Mouse (Mus musculus): ENCODE results near the gene Plcd3.
A peak's percentile ranks its signal among the peaks of the same experiment; 100 is the strongest.

Gene Plcd3

DNA sequence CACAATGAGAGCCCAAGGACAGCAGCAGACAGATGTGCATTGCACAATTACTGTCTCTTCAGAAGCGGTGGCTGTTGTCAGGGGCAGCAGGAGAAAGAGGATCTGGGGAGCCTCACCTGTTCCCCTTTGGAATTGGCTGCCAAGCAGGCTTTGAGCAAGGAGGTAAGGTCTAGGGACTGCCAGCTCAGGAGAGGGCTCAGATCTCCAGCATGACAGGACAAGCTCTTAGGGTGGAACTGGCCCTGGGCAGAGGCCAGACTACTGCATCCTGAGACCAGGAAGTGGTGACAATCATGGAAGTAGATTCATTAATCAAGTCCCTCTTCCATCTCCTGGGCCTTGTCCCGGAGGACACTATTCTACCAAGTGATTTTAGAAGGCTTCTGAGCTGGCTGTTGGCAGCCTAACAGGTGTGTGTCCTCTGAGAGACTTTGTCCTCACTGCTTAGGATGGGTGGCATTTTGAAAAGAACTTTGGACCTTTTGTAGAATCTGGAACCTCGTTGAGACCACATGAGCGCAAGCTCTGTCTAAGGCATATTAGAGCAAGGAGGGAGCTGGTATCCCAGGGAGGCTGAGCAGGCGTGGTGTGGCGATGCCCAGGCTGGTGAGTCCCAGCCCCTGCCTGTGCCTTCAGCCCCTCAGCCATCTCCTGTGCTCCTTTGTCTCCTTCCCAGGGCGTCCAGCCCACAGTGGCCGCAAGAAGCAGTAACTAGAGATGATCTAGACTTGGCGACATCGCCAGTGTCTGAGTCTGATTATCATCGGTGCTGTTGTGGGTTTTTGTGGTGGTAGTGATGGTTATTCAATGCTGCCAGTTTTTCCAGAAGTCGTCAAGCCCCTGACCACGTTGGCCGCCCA is 35.0 kb downstream of the Plcd3 start:
- DNase-seq (ENCODE audit: low read depth, low spot score): no peak

DNA sequence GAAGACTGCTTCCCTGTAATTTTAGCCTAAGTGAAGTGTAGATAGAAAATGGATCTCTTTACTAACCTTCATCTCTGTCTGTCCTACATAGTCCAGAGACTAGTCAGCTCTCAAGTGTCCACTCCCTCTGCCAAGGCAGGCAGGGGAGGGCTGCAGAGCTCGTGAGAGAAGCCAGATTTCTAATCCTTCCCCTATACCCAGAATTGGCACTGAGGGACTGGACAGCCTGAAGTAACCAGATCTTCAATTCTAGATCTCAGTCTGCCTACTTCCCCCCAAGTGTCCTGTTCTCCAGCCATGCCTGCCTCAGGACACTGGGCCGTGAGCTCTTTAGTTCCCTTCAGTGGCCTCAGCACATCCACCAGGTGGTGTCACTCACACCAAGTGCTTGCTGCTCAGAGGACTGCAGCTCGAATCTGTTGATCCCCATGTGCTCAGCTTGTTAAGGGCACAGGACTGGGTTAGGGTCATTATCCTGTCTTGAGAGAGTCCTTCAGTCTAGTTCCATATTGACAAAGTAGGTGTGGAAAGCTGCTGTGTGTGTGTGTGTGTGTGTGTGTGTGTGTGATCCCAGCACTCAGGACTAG is 42.9 kb downstream of the Plcd3 start:
- DNase-seq (ENCODE audit: low read depth, low spot score): no peak

GRCm38 (mm10) chr11:103056636-103057035 is 44.8 kb downstream of the Plcd3 start:
- DNase-seq (ENCODE audit: low read depth, low spot score): no peak

DNA sequence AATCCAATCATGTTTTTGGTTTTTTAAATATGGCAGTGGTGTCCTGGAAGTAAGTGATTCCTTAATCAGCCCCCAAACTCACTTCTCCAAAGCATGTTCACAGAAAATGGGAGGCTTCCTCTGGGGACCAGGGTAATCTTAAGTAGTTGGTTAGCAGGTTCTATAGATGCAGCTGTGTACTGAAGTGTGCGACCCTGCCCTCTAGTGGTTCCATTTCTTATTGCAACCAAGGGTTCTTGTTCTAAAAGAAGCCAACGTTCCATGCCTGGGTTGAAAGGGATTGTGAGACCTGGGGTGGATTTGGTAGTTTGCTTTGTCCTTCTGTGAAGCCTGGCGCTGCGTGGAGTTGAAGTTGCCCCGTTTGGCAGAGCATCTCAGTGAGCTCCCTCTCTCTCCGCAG is 46.7 kb downstream of the Plcd3 start:
- DNase-seq (ENCODE audit: low read depth, low spot score): peak; percentile 73

DNA sequence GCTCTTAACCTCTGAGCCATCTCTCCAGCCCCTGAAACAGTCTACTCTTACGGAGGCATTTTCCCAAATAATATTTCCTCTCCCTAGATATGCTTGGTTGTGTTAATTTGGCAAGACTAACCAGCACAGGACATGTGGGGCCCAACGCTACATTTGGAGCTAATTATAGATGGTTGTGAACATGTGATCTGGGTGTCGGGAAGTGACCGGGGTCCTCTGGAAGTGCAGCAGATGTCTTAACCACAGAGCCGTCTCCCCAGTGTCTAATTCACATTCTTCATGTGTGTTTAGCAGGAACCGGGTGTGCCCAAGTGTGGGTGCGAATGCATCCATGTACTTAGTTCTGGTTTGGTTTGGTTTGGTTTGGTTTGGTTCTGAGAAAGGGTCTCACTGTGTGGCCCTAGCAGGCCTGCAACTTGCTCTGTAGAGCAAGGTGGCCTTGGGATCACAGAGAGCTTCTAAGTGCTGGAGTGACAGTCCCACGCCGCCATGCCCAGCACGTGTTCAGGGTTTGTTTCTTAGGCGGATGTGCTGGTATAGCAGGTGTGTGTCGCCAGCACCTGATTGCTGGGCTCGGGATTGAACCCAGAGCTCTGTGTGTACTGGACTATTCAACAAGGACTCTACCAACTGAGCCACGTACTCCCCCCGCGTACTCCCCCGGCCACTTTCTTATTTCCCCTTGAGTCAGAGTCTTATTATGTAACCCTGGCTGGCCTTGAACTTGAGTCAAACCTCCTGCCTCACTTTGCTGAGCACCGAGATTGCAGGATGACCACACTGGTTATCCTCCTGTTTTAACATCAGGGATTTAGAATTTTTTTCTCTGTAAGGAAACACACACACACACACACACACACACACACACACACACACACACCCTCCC is 48.0 kb downstream of the Plcd3 start:
- no peak for DNase-seq (ENCODE audit: low read depth, low spot score)

GRCm38 (mm10) chr11:103052078-103052477 is 49.4 kb downstream of the Plcd3 start:
- DNase-seq (ENCODE audit: low read depth, low spot score): no peak

GRCm38 (mm10) chr11:103051249-103051691 is 50.2 kb downstream of the Plcd3 start:
- no peak for DNase-seq (ENCODE audit: low read depth, low spot score)

GRCm38 (mm10) chr11:103050153-103050552 is 51.3 kb downstream of the Plcd3 start:
- no peak for DNase-seq (ENCODE audit: low read depth, low spot score)

DNA sequence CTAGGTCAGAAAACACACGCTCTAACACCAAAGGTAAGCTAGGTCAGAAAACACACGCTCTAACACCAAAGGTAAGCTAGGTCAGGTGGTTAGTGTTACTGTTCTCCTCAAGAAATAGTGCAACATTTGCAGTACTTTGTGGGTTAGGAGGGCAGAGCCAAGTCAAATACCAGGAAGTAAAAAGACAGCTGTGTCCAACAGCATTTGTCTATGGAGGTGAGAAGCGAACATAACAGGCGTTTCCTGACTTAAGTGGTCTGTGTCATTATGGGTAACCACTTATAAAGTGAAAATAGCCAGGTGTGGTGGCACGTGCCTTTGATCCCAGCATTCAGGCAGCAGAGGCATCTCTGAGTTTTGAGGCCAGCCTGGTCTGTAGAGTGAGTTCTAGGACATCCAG is 51.8 kb downstream of the Plcd3 start:
- DNase-seq (ENCODE audit: low read depth, low spot score): no peak

DNA sequence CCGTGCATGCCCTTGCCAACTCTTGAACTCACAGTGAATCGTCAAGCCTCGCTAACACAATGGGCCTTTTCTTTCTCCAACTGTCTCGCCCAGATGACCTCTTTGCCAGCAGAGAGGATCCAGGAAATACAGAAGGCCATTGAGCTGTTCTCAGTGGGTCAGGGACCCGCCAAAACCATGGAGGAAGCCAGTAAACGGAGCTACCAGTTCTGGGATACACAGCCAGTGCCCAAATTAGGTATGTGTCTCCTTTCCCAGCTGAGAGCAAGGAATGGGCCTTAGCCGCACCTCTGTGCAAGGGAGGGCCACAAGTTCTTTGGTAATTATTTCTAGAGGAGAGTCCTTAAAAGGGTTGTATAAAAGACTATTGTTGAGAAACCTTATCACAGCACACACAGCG is 55.2 kb downstream of the Plcd3 start:
- DNase-seq (ENCODE audit: low read depth, low spot score): no peak

- no peak for DNase-seq (ENCODE audit: low read depth, low spot score)
These were observed 57.5 kb downstream of the Plcd3 start for GRCm38 (mm10) chr11:103043982-103044381.

GRCm38 (mm10) chr11:103042828-103043227 is 58.6 kb downstream of the Plcd3 start:
- no peak for DNase-seq (ENCODE audit: low read depth, low spot score)

GRCm38 (mm10) chr11:103038037-103038436 is 63.4 kb downstream of the Plcd3 start:
- no peak for DNase-seq (ENCODE audit: low read depth, low spot score)

DNA sequence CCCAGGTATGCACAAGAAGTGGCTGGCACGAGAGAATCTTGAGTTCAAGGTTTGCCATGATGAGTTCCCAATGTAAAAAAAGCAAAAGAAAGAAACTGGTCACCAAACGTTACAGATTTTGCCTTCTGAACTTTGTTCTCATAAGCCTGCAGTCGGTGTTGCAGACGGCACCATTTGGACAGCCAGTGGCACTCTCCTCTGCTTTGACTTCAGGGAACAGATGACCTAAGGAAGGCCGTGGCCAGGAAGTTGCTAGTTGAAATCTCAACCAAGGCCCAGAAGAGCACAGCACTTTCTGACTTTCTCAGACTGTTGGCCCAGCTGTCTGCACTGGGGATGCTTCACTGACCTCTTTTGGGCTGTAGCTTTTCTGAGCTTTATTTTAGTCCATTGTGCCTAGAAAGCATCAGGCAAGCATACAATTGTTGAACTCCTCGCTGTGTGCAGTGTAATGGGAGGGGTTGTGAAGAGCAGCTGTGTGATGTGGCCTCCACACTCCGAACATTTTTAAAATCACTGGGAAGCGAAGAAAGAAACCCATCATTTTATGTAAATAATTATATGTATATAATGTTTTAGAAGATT is 64.5 kb downstream of the Plcd3 start:
- DNase-seq (ENCODE audit: low read depth, low spot score): no peak

GRCm38 (mm10) chr11:103035007-103035406 is 66.5 kb downstream of the Plcd3 start:
- no peak for DNase-seq (ENCODE audit: low read depth, low spot score)

DNA sequence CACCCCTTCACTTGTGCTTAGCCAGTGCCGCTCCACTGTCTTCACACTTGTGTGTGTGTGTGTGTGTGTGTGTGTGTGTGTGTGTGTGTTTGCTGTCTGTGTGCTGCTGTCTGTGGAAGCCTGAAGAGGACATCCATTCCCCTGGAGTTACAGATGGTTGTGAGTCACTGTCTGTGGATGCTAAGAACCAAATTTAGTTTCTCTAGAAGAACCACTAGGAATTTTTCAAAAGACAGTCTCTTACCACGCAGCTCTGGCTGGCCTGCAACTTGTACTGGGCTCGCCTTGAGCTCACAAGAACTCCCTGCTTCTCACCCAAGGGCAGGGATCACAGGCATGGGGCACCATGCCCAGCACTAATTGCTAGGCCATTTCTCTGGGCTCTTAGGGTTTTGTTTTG is 68.4 kb downstream of the Plcd3 start:
- no peak for DNase-seq (ENCODE audit: low read depth, low spot score)

DNA sequence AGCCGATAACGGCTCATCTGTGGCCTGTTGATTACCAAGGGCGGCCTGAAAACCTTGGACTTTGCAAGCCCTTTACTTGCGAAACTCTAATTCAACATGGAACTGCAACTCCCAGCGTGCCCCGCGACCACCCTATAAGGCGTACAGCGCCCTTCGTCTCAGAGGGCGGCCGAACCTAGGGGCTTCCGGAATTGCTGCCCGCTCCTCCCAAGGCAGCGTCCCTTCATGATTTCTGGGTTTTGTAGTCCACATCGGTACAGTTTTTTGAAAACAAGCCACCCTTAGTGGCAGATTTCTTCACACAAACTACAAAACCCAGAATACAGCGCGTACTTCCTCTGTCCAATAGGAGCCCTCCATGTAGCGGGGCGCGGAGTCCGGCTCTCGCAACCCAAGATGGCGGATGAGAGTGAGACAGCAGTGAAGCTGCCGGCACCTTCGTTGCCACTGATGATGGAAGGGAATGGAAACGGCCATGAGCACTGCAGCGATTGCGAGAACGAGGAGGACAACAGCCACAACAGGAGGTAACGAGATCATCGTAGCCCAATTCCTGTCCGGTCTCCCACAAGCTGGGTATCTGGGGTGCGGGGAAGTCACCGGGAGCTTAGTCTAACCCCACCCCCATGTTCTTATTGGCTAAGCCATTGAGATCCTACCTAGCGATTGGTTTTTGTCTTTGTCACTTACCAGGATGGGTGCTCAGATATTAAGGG is 73.1 kb downstream of the Plcd3 start, which contains the start of the genes Nmt1 and Dcakd:
Gene Nmt1, plus strand, starts transcription at position 15 of the 716 bp plus-strand sequence.
Gene Dcakd, minus strand, starts transcription at position 158 of the 716 bp plus-strand sequence.
- peak; percentile 98 for DNase-seq (ENCODE audit: low read depth, low spot score)

DNA sequence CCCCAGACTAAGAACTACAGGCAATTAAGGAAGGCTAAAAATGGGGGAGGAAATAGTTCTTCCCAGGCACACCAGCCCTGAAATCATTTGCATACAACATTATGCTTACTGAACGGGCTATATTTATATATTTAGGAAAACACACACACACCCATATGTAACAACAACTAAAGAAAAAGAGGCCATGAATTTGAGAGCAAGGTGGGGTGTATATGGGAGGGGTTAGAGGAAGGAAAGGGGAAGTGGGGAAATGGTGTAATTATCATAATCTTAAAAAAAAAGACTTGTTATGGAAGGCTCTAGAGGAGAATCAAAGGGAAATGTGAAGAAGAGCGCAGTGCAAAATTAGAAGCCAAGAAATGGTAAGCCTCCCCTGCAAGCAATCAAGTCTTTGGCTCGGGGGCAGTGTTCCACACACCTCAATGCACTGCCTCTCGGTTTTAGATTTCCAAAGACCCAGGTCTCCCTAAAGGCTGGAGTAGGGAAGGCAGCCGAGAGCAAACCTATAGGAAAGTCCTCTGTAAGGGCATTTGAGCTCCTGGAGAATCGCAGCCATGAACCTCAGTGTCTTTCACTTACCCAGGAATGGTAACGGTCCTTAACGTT is 73.8 kb downstream of the Plcd3 start:
- DNase-seq (ENCODE audit: low read depth, low spot score): no peak

- DNase-seq (ENCODE audit: low read depth, low spot score): no peak
These were observed 74.6 kb downstream of the Plcd3 start for GRCm38 (mm10) chr11:103026901-103027300.

- DNase-seq (ENCODE audit: low read depth, low spot score): no peak
These were observed 77.5 kb downstream of the Plcd3 start for GRCm38 (mm10) chr11:103023974-103024373.
